Mouse (Mus musculus) embryo, embryonic 11 days (tissue): ENCODE results near the gene Vdr.

Experiments
- DNase-seq: peaks from one replicate; pipeline ENCODE4 v3.0.0-alpha.2; 2015

The Vdr gene

DNA sequence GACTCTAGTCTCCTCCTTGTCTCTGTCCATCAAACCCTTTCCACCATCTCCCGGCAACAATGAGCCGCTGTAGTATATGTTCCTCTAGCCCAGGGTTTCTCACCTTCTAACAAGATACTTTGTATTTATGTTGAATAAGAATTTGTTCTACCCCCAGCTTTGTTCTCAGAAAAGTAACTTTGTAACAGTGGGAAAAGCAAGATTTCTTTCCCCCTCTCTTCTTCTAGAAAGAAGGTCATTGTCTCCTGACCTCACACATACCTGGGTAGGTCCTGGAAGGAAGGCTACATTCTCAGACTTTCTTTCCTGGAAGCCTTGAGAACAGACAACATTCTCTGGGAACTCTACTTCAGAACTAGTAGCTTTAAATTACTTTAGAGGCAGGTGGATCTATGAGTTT, at the start of gene Vdr:
Vdr (minus strand) TSS at position 101 of the 400 bp plus-strand sequence.
- no peak for DNase-seq

DNA sequence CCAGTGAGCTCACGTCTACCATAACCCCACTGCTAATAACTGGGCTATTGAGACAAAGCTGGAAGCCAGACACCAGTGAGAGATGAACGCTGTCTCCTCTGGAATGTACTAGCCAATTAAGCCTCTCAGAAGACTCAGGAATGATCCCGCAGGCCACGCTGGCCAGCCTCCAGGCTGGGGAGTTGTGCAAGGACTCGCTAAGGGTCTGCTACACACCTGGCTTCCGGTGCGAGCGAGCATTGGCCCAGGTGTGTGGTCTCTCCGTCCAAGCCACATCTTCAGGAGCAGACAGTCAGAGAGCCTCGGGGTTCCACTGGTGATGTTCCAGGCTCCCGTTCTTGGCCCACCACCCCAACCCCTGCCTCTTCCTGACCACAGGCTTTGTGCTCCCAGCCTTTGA, 46.0 kb upstream of the Vdr start:
- no peak for DNase-seq

DNA sequence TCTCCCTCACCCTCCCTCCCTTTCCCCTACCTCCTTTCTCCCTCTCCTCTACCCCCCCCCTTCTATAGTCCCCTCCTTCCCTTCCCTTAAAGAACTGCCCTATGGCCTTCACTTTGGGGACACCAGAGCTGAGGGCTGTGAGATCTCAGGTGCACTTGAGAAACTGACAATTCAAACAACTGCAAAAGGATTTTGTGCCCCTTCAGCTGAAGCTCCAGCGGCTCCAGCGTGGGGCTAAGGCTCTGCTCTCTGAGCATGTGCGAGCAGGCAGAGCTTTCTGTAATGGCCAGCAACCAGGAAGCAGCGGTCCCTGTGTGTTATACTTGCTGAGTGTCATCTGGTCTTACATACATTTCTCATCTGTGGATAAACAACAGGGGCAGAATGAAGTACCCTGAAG, 45.3 kb upstream of the Vdr start:
- peak; percentile 37 for DNase-seq

DNA sequence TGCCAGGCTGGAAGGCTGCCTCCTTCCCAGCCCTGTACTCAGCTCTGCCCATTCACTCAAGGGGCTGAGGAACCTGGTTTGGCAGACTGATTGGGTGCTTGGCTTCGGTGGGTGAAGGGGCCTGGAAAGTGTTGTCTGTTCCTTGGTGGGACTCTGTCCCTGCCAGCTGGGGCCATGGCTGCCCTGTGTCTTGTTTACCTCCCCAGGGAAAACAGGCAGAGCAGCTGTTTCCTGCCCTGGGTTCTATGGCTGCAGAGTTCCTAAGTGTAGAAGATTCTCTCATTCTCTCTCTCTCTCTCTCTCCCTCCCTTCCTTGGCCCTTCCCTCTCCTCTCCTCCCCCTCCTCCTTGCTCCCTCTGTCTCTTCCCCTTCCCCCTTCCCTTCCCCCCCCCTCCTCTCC, 44.9 kb upstream of the Vdr start:
- no peak for DNase-seq

DNA sequence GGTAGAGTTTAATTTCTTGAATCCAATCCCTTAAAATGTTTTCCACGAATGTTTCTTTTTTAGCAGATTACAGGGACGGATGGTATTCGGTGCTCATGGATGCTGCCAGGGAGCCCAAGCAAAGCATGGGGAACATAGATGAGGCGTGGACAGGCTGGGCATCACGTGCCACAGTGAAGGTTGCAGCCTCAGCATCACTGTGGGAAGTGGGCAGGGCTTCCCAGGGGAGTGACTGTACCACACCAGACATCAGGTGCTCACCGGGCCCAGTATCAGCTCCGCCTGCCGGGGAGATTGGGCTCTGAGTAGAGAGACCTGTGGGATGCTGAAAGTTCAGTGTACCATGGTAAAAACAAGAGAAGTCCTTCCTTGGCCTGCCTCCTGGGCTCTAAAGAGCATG, 44.2 kb upstream of the Vdr start:
- DNase-seq, result no peak

DNA sequence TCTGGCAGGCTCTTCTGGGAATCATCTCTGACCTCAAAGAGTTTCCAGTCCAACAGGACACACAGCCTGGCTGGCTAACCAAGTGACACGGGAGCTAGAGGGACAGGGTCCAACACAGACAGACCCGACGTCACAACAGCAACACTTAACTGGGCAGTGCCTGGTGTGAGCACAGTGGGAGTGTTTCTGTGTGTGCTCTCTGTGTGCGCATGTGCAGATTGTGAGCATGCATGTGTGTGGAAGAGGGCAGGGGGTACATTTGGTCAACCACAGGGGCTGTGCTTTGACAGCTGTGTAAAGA, 42.4 kb upstream of the Vdr start:
- no peak for DNase-seq

DNA sequence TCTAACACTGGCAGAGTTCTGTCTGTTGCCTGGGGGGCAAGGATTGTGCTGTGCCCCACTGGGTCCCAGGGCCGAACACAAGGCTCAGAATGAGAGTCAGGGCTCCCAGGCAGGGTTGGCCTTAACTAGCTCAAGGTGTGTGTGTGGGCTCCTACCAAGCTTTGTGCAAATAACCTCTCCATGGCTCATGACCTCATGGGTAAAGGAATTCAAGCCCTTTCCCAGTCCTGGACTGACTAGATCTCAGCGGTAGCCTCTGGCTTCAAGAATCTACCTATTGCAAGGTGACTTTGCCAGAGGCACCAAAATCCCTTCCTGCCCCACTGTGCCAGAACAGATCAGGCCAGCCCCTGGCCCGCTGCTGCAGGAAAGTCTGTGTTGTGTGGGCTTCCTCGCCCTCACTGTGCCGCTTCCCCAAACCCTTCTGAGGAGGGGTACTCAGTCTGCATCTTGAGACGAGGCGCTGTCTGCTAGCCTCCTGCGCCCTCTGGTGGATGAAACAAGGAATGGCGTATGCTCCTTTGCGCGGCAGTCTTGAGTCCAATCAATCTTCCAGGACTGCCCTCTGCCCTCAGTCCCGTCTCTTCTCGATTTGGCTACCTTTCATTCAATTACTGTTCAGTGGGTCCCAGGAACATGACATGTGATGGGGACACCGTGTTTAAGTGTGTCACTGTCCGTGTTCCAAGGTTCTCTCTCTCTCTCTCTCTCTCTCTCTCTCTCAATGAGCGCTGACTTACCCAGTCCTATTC, 41.9 kb upstream of the Vdr start:
- DNase-seq, result peak; percentile 87

DNA sequence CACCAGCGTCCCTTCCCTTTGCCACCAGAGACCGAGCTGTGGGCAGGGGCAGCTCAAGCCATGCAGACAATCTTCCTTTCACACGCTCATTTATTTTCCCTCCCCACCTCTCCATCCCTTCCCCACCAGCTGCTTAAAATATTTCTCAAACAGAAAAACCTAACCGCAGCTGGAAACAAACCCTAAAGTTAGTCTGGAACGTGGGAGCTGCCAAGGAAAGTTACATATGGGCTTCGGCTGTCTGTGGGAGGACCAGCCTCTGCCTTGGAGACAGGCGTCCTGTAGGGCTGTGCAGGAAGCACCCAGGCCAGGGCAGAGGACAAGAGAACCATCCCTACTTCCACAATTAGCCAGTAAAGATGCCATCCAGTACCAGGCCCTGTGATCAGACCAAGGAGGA, 39.8 kb upstream of the Vdr start:
- DNase-seq, result no peak

DNA sequence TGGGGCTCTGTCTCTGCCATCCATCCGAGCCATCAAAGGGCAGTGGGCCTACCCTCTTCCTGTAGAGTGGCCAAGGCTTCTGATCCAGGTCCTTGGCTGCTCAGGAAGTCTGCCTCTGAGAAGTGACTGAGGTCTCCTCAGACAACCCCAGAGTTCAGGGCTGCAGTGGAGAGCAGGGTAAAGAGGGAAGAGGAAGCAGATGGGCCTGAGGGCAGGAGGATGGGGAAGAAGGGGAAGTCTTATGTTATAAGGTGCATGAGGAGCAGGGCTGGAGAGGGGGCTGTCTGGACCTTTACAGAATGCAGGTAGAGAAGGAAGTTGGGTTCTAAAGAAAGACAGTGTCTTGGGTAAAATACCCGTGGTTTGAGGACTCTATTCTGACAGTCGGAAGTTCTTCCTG, 39.3 kb upstream of the Vdr start:
- no peak for DNase-seq

DNA sequence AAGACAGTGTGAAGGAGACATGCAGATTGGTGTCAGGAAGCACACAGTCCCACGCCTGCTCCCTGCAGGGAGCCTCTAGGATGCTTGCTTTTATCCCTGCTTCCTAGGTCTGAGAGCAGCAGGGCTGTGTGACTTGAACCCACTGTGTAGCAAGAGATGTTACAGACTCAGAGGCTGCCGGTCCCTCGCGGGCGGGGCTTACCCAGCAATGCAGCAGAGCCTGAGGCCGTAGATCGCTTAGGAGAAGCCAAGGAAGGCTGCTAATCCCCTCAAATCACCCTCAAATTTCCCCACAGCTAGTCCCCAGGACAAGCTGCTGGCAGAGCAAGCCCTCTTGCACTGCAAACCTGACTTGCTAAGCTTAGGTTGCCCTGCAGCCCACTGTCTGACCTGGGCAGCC, 38.3 kb upstream of the Vdr start:
- DNase-seq, result no peak

DNA sequence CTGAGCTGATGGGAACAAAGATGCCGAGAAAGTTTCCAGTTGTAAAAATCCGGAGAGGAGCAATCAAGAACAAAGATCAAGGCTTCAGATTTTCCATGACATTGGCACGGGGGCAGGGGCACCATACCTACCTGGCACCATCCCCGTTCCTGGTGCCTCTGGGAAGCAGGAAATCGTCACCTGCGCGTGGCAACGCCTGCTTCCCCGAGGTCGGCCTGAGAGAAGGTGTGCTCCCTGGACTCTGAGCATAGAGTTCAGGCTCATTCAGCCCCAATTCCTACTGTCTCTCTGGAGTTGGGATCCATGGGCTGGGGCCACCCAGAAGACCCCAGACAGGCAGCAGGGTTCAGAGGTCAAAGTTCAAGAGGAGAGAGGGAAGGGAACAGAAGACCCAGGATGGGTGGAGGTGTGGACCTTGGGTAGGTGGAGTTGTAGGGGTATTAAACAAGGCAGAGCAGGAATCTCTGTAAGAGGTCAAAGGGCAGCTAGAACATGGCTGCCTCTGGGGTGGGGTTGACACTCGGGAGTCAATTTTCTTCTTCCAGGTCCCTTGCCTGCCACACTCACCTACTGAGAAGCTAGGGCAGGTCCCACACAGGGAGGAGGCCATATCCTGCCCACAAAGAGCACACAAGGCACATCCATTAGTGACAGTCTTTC, 35.4 kb upstream of the Vdr start:
- DNase-seq, result no peak

DNA sequence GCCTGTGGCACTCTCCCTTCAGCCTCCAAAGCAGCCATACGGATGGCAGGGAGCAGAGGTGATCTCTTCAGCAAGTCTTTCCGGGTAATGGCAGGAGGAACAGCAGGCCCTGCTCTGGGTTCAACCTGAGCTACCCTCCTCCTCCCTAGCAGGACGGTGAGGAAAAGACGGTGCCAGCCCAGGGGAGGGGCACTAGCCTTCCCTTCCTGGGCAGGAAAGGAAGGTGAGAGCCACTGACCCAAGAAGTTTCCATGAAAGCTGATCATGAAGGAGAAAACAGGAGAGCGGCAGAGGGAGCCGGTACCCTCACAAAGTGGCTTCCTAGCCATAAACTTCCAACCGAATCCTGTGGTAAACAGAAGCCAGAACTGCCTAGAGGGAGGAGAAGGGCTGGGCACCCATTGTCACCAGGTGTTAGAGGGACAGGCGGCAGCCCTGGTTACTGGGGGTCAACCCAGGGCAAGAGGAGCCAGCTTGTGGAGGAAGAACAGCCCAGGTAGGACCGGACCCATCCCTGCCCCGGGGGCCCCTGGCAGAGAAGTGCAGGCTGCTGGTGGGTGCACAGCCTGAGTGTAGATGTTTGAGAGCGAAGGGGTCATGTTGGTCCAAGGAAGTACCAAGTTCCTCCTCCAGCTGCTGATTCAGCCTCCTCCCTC, 34.6 kb upstream of the Vdr start:
- DNase-seq, result no peak

DNA sequence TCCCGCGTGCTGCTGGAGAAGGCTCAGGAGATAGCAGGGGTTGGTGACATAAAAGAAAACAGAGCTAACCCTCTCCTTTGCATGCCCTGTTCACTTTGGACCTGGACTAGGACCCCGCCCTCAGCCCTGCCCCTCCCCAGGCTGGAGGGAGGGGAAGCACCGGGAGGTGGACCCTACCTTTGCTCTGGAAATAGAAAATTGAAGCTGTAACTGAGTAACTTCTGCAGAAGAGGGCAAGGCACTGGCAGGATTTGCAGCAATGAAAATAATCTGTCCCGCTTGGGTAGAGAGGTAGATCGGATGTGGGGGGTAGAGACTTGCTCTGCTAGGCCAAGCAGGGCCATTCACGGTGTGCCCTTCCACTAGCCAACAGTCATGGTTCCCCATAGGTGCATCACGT, 32.9 kb upstream of the Vdr start:
- no peak for DNase-seq

DNA sequence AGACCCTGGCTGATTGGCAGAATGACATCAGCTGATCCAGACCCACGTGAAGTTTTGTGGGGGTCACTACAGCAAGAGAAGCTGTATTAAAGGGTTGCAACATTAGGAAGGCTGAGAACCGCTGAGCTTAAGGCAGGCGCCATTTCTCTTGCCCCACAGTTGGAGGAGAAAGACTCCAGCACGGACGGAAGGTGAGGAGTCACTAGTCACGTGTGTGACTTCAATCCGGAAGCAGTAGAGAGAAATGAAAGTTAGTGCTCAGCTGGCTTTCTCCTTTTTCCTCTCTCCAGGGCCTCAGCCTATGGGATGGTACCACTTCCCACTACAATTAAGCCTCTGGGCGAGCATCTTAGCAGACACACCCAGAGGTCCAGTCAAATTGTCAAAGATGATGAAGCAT, 32.1 kb upstream of the Vdr start:
- DNase-seq, result no peak

DNA sequence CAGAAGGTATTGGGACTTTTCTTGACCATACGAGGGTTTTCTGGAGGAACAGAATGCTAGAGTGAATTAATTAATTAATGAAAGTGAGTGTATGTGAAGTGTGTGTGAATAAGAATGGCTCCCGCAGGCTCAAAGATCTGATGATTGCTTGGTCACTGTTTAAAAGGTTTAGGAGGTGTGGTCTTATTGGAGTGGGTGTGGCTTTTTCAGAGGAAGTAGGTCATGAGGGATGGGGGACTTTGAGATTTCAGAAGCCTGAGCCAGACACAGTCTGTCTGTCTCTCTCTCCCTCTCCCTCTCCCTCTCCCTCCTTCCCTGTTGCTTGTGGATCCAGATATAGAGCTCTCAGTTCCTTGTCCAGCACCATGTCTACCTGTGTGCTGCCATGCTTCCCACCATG, 30.9 kb upstream of the Vdr start:
- no peak for DNase-seq

DNA sequence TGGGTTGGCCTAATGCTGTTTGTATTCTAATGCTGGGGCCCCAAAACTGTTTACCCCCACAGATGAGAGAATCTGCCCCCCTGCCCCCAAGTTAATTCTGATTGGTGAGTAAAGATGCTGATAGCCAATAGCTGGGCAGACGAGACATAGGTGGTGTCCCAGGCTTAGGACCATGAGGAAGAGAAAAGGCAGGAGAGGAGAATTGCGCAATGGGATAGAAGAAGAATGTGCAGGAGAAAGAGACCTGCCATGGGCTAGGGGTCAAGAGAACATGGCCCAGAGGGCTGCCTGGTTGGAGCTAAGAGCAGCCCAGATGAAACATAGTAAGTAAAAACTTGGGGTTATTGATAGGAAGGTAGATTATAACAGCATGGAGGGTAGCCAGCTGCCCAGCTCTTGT, 29.7 kb upstream of the Vdr start:
- no peak for DNase-seq

DNA sequence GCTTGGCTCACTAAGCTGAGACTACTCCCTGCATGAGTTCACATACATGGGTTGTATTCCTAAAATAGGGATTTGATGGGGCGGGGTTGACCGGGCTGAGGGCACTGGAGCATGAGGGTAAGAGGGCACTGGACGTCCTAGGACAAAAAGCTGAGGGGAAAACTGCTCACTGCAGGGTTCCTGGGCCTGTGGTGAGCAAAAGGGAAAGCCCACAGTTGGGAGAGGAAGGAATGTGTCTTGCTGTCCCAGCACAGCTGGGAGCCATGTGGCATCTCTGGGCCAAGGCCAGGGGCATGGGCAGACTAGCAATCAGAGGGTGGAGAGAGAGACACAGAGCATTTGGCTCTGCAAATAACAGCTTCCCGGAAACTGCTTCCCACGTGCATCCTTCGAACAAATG, 28.1 kb upstream of the Vdr start:
- no peak for DNase-seq

DNA sequence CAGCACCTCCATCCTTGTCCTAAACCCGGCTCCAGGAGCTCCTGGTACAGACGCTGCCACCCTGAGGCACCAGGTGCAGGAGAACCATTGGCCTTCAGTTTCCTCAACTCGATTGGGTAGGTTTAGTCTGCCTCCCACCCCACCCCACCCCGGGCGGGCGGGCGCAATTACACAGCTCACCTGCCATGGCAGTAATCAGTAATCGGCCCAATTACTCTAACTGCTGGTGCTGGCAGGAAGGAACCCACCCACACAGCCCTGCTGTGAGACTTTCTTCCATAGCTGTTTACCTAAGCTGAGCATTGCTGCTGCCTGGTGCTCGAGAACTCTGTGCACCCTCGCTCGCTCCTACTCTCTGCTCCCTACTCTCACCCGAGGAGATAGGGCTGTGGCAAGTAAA, 22.0 kb upstream of the Vdr start:
- DNase-seq, result no peak

DNA sequence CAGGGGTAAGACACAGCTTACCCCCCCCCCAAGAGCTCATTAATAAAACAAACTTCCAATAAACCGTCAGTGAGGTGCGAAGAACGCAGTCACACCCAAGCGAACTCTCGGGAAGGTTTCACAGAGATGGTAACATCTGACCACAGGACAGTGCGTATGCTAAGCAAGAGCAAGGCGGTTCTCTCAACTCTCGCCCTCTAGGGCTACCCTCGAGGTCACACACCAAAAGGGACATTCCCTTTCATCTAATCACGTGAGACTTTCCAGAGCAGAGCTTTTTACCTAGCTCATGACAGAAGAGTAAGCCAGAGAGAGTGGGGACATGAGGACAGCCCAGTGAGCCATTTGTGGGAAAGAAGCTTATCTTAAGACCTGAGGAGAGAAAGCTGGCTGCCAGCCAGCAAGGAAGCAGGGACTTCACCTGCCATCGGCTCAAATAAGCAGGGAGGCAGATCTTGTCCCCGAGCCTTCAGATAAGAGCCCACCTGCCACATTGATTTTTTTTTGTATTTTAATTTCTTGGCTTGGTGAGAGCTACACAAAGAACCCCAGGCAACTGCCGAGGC, 18.9 kb upstream of the Vdr start:
- DNase-seq, result no peak

DNA sequence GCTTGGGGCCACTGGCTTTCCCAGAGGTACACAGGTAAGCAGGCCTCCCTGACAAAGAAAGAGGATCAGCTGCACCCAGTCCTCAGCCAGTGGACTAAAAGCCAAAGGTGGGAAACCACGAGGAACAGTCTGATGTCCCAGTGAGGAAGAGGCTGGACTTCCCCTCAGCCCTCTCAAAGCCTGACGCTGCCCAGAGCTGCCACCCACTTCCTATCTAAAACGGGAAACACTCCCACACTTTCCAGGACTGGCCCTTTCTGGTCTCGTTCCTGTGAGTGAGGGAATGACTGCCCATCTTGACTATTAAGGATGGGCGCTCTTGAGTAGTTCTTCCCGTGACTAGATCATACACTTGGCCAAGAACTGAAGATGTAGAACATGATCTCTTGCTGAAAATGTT, 17.4 kb upstream of the Vdr start:
- no peak for DNase-seq

DNA sequence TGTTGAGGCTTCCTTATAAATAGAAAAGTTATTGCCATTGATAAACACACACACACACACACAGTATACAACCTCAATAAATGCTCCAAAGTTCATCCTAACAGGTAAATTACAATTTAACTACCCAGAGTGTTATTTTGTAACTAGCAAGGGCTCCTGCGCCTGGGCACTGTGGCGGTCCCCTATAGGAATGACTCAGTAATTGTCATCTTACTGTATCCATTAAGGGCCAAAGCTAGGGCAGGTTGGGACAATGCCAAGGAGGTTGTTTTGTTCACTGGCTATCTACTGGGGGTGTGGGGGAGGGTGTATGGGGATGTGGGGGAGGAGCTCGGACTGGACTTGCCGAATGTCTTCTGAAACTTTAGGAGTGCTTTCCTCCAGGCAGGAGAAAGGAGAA, 16.6 kb upstream of the Vdr start:
- DNase-seq, result no peak

DNA sequence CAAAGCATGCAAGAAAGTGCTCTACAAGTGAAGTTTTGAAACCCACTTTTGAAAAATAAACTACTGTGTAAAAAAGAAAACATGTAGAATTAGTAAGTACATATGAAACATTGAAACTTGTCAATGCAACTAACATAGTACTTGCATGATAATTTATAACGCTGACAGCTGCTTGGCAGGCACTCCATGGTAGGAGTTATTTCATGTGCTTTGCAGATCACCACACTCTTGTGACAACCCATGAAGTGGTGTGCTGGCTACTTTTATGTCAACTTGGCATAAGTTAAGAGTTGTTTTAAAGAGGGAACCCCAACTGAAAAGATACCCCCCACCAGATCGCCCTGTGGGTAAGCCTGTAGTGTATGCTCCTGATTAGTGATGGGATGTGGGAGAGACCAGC, 12.0 kb upstream of the Vdr start:
- no peak for DNase-seq

DNA sequence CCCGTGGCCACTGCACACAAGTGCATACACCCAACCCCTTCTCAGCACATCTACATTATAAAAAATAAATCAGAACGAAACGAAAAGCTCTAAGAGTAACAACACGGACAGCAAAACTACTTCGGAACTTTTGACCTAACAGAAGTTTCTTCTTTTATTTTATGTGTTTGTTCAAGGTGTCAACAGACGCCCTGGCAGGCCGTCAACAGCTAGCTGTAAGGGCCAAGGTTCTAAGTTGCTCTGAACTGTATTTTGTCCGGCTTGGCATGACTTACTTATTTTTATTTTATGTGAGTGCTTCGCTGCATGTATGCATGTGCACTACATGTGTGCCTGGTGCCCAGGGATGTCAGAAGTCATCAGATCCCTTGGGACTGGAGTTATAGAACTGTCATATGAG, 11.4 kb upstream of the Vdr start:
- no peak for DNase-seq

DNA sequence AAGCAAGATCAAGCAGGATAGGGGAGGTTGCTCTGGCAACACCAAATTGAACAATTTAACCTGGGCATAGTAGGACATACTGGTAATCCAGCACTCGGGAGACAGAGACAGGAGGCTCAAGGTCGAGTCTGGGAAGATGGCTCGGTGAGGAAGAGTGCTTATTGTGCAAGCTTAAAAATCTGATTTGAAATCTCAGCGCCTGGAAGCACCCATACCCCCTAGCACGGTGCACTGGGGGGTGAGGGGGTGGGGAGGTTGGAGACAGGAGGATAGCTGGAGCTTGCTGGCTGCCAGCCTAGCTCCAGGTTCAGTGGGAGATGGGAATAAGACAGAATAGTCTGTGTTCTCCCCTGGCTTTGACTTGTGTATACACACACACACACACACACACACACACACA, 9.9 kb upstream of the Vdr start:
- no peak for DNase-seq
